Mouse (Mus musculus) CD4-positive, CD25-positive, alpha-beta regulatory T cell, adult 4 months (primary cell): ENCODE data around the gene Kctd20. TPM values are rescaled to one million over a fixed set of nuclear protein-coding genes. Genes with fewer than 3 reads are reported as not detected.
A peak's percentile ranks its signal among the peaks of the same experiment; 100 is the strongest.
"Not testable (repeated sequence)": the region's sequence is repeated elsewhere in the genome, so short reads cannot be mapped to it uniquely, and the experiment has no call there.

ENCODE experiments used
- ATAC-seq: one replicate; pipeline ENCODE4 v1.8.0; 2017
- polyA plus RNA-seq, 2 experiments: library from polyadenylated mRNA; unstranded; fragments of 100-300 nt; shearing (Covaris generic); gene quantifications; one replicate each; pipeline ENCODE4 v1.2.1; 2017

Gene Kctd20
- polyA plus RNA-seq, 2 experiments from 2014 or later: 33.3 to 62.9 TPM

DNA sequence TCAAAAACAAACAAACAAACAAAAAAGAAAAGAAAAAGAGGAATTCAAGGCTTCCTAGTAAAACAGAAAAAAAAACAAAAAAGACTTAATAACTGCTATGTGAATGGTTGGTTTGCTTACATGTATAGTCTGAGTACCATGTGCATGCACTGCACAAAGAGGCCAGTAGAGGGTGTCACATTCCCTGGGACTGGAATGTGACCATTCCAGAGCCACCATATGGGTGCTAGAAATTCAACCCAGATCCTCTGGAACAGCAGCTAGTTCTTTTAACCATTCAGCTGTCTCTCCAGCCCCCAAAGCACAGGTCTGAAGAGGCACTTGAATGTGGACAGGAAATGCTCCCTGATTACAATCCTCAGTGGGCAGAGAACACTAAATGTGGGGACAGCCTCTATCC is 35.1 kb downstream of the Kctd20 start:
- peak; percentile 41 for ATAC-seq

DNA sequence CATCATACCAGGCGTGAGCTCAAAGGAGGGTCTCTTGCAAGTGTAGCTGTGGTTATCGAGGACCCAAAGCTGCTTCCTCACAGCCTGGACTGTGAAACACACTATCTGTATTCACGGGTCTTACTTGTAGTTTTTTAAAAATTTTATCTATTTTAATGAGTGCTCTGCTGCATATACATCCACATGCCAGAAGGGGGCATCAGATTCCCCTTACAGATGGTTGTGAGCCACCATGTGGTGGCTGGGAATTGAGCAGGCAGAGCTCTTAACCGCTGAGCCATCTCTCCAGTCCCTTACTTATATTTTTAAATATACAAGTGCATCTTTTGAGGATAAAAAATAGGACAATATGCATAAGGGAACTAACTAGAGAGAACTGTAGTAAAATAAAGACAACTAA is 36.0 kb downstream of the Kctd20 start:
- ATAC-seq: peak; percentile 83

DNA sequence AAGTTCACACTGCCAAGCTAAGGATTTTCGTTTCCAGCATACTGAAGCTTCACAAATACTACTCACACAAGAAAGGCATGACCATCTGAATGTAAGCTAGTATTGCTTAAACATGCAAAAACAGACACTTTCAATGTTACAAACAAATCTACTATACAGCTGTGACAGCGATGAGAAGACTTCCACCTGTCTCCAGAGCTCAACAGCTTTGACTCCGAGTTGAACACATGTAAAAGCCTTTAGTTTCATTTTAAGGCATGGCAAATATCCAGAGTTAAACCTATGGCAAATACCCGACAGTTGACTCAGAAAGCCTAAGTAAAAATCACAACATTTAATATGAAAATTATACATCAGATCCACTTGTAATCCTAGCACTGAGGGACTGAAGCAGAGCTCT is 36.5 kb downstream of the Kctd20 start:
- no peak for ATAC-seq

DNA sequence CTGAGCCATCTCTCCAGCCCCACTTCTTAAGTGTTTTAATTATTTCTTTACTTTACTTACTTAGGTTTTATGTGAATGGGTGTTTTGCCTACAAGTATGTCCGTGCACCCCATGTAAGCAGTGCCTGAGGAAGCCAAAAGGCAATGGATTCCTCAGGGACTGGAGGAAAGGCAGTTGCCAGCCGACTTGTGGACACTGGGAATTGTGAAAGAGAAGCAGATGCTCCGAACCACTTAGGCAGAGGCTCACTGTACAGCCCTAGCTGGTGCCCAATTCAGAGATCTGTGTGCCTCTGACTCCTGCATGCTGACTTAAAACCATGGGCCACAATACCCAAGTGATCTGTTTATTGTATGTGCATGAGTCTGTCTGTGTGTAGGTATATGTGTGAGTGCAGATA is 37.2 kb downstream of the Kctd20 start:
- no peak for ATAC-seq

DNA sequence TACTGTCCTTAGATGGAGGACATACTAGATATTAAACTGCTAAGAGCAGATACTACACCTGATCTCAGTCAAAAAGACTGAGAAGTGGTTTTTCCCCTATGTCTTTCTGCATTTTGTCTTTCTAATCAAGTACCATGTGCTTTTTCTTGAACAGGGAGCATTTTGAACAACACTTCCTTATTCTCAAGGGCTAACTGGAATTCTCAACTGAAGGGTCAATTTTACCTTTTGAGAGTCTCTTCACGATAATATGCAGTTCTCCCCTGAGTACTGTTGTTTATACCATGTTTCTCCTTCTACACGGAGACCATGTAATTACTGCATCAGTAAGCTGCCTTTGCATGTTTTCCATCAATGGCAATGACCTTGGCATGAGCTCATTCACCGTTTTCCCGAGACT is 38.3 kb downstream of the Kctd20 start:
- no peak for ATAC-seq

DNA sequence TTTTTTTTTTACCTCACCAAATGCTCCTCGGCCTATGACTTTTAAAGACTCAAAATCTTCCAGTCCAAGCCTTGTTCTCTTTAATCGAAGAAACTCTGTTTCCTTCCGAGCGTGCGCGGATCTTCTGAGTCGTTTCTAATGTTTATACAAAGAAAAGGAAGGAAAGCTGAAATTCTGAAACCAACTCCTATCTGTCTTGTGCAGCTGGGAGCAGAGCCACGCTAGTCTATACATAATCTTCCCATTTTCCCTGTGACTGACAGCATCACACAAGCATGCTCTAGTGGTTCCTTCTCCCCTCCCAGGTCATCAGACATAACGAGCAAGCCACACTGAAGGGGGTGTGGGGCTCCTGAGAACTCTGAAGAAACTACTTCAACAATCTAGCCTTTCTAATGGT is 39.5 kb downstream of the Kctd20 start:
- ATAC-seq: no peak

DNA sequence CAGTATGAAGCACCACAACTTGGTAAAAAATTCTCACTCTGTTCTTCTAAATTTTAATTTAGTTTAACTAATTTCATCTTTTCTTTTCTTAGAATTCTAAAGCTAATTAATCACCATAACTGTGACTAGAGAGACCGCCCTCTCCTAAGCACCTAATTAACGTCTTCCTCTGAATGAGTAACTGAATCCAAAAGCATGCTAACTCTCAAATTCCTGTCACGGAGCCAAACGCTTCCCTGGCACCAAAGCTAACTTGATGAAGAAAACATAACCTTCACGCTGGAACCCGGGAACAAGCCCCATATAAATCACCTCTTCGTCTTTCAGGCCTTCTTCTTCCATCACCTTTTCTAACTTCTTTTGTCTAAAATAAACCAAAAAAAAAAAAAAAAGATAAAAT is 40.4 kb downstream of the Kctd20 start:
- no peak for ATAC-seq

DNA sequence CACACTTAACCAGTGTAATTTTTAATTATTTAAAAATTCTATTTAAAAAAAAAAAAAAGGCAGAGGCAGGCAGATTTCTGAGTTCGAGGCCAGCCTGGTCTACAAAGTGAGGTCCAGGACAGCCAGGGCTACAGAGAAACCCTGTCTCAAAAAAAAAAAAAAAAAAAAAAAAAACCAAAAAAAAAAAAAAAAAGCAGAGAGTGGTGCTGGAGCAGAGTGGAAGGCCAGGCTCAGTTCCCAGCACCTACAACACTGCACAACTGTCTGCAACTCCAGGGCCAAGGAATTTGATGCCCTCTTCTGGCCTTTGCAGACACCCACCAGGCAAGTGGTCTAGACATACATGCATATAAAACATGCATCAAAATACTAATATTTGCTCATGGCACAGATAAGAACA is 41.3 kb downstream of the Kctd20 start:
- not testable (repeated sequence) for ATAC-seq

DNA sequence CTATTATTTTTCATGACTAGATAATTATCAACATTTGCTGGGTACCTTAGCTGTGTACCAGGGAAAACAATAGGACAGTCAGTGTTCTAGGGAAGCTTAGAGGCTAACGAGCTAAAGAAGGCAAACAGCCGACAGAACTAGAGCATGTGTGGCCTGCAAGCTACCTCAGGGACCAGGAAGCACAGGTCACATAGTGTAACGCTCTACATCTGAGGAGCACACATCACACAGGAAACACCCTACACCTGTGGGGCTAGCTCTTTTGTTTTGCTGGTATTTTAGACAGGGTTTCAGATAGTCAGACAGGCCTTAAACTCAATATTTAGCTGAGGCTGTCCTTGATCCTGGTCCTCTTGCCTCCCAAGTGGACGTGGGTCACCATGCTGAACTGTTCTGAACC is 42.9 kb downstream of the Kctd20 start:
- peak; percentile 57 for ATAC-seq

DNA sequence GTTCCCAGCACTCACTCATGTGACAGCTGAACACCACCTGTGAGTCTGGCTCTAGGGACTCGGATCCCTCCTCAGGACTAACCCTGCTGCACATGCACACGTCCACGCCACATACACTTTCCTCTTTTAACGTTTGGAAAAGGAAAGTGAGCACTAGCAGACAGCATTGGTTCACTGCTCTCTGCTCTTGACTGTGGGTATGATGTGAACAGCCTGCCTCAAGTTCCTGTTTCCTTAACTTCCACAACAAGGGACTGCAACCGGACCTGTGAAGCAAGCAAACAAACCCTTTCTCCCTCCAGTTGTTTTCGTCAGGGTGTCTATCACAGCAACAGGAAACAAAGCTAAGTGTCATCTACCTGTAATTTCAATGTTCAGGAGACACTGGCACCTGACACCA is 48.7 kb downstream of the Kctd20 start:
- no peak for ATAC-seq

DNA sequence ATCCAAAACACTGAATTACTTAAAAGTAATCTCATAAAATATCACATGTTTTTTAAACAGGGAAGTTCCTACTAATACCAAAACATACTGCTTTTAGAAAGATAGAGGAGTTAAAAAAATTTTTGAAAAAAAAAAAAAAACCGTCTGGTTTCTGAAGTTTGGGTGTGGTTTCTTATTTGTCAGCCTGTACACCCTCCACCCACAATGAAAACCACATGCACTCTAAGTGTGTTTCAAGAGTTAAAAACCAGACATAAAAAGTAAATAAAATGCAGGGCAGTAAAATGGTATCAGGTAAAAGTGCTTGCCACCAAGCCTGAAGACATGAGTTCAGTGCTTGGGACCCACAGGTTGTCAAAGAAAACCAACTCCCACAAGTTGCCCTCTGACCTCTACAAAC is 52.0 kb downstream of the Kctd20 start:
- peak; percentile 10 for ATAC-seq

DNA sequence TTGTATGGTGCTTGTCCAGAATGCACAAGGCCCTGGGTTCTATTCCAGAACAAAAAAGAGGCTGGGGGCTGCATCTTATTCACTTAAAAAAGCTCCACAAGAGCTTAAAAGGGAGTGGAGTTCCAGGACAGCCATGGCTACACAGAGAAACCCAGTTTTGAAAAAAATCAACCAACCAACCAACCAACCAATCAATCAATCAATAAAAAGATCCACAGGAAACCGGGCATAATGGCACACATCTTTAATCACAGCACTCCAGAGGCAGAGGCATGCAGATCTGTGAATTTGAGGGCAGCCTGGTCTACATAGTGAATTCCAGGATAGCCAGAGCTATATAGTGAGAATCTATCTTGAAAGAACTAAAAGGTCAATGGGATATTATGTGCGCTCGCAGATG is 53.3 kb downstream of the Kctd20 start:
- ATAC-seq: no peak

DNA sequence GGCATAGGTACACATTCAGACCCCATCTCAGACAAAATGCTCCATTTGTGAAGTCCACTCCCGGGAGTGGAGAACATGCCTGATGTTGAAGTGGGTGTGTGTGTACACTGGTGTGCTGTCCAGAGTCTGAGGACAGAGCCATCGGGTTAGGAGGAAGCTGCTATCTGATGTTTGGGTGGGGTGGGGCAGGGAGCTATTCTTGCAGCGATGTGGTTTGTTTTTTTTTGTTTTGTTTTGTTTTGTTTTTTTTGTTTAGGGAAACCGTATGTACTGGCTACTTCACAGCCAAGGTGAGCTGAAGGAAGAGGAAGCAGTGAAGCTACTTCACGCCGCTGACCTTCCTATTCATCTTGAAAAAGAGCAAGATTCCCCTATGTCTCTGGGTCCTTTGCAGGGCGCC is 55.1 kb downstream of the Kctd20 start:
- ATAC-seq: no peak

DNA sequence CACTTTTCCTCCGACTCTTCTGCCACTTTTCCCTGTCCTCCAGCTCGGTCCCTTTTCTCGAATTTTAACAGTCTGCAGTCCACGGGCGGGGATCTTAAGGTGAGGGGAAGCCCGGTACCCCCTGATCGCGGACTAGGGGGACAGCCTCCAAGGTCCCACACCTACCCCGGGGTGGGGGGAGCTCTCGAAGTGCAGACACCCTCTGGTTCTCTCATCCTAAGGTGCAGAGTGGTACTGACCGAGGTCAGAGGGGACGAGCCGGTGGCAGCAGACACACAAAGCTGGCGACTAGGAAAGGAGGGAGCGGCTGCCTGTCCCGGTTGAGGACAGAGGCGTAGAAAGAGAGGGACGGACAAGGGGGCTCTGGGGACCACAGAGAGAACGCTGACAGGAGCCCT is 55.5 kb downstream of the Kctd20 start:
- peak; percentile 1 for ATAC-seq

DNA sequence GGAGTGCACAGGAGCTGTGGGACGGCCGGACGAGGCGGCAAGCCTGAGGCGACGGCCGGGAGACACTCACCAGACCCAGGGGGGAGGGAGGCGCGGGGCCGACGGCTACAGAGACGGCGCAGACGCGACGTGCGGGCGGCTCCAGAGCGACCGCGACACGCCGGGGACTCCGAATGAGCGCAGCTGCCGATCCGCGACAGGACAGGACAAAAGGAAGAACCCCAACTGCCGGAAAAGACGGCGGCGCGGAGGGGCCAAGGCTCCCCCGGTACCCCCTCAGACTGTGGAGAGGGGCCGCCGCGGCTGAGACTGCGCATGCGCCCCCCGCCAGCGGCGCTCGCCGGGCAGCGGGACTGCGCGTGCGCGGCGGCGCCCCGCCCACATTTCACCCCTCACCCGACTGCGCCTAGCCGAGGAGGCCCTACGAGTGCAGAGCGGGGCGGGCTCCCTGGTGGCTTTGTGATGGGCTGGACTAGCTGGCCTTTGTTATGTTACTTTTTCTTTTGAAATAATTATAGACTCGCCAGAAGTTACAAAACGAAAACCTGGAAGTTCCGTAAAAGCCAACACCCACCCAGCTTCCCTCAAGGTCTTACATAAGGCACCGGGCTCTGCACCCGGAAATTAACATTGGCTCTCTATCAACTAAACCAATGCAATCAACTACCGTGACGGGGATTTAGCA is 56.0 kb downstream of the Kctd20 start, which contains the start of gene Stk38:
Gene Stk38 (minus strand): TSS at position 355 of the 685 bp plus-strand sequence.
- ATAC-seq: peak; percentile 75

DNA sequence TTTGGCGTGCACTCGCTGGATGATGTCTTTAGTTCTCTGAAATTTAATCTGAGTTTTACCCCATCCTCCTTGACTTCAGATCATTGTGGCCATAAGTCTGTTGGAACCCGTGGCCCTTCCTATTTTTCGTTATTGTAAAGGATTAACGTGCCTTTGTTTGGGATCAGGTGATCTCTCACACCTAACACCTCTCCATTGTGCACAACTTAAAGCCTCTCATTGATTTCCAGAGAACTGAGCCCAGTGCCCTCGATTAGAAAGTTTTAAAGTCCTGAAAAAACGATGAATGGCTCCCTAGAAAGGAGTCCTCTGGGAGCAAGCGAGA is 56.5 kb downstream of the Kctd20 start:
- peak; percentile 6 for ATAC-seq

DNA sequence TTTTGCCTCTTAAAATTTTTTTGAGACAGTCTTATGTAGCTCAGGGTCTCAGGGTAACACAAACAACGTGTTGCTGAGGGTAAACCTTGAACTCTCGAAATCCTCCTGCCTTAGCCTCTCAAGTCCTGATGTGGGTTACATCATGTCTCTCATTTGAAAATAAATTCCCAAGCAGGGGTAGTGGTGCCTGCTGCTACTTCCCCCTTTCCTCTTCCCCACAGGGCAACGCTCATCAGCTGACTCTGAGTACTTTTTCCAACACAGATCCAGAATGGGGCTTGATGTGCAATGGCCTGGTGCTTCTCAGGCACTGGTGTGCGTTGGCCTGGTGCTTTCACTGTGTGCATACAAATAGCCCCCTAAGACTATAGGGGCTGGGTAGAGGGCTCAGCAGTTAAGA is 57.4 kb downstream of the Kctd20 start:
- no peak for ATAC-seq

DNA sequence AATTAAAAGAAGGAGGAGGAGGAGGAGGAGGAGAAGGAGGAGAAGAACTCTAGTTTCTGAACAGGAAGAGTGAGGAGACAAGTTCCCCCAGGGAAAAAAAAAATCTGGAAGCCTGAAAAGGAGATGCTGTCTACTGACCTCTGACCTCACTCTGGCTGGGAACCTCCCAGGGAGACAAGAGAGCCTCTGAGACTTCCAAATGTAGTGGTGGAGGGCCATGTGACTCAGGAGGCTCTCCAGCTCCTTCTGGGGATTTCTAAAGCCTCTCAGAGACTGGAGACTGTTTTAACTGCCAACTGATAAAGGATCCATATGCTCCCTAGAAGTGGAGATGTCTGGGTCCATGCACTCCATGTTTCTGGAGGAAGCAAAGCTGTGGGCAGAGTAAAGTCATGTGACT is 62.5 kb downstream of the Kctd20 start:
- ATAC-seq: no peak

DNA sequence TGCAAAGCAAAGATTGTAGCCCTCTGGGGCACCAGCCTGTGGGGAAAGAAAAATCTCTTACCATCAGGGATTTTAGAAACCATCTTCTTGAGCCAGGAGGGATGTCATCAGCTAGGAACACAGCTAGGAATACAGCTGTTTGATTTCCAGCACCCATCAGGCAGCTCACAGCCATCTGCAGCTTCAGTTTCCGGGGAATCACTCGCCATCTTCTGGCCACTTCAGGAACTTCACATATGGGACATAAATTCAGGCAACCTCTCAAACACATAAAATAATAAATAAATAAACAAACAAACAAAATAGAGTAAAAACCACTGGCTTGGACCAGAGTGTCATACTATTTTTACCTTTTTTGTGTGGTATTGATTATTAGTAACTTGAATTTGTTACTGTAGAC is 63.9 kb downstream of the Kctd20 start:
- no peak for ATAC-seq

DNA sequence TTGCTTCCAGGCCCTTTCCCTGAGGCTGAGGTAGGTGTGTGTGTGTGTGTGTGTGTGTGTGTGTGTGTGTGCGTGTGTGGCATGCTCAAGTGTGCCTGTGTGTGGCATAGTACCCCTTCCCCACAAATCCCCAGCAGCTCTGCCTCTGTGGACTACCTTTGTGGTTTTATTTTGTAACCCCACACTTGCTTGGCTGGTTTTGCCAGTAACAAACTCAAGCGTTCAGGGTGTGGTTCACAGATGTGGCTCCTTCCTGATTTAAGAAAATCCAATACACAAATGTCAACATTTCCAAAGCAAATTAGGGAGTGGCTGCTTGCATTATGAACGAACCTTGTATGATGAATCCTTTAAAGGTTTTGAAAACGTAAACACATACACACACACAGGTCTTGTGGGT is 65.0 kb downstream of the Kctd20 start:
- no peak for ATAC-seq

DNA sequence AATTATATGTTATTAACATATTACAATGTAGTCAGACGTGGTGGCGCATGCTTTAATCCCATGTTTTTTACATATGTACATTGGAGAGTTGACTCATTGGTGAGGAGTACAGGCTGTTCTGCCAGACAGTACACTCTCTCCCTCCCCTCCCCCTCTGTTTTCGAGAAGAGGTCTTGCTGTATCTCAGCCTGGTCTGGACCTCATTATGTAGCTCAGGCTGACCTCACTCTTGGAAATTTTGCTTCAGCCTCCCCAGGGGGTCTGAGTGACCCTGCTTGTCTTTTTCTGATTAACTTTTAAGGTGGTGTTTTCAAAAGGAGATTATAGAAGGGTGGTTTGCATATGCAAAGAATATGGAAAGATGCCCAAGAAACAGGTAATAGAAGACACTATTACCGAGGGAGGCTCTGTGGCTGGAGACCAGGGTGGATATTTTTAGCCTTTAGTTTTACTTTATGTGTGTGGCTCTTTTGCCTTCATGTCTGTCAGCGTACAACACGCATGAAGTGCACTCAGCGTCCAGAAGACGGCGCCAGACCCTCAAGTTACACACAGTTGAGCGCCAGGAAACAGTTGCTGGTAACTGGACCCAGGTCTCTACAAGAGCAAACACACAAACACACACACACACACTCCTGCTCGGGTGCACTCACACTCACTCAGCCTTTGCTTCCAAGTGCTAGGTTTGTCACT is 66.7 kb downstream of the Kctd20 start:
- ATAC-seq: no peak
